ENCODE assay signal across 24 mouse cellular contexts in the genomic region with DNA sequence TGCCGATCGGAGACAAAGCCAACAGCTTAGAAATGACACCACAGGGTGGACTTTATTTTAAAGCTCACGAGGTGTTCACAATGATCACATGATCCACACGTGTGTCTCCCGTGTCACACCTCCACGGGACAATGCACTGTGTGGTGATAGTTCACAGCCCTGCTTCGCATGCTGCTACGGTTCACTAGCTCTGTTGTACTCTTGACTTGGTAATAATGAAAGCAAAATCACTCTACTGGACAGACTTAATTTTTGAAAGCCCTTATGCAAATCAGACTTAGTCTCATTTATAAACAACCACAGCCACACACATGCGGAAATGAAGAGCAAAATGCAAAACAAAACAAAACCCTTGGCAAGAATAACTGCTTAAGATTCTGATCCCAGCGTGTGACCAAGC. TPM values are rescaled to one million over a fixed set of nuclear protein-coding genes. Genes with fewer than 3 reads are reported as not detected.
A peak's percentile ranks its signal among the peaks of the same experiment; 100 is the strongest.
DNase-seq lines count a peak whose midpoint lies in the region; ATAC-seq and TF ChIP-seq lines count a peak whose summit lies in the region.
"Had no signal": no experiment of that assay in that cellular context is flagged by ENCODE, and none has a peak within 500 bp of the region (broad histone marks: within the 10 kb centered on the region; RNA-seq: fewer than 3 reads in every experiment).

No protein-coding gene starts in this region.

- no peak for TF ChIP-seq POLR2A in CH12.LX (IDR thresholded peaks at IDR 0.05; ENCODE audit: low read depth, low read length)

- WGBS in forebrain, embryonic 13.5 days = 72% methylated on average over 10 of the region's 10 CpGs
- WGBS in forebrain, embryonic 10.5 days = 96% methylated on average over 10 of the region's 10 CpGs

- TF ChIP-seq CTCF in CH12.LX (conservative IDR thresholded peaks at IDR 0.05 in 1 of 2, IDR thresholded peaks at IDR 0.05 in 1 of 2; ENCODE audit: low read depth in 2 of 2, low read length in 2 of 2) = no peak

- H3K27ac ChIP-seq in forebrain, embryonic 13.5 days = no peak overlapping the region
- no peak overlapping the region for H3K27ac ChIP-seq in forebrain, embryonic 10.5 days
- H3K27ac ChIP-seq in CH12.LX (ENCODE audit: insufficient read depth, low read depth) = peak overlapping the region; percentile 81
- H3K27ac ChIP-seq: embryonic facial prominence, embryonic 15.5 days; liver, embryonic 14.5 days; neural tube, embryonic 13.5 days had no signal

- TF ChIP-seq RAD21 in CH12.LX (IDR thresholded peaks at IDR 0.05; ENCODE audit: low read depth, low read length) = no peak

- H3K9me3 ChIP-seq in forebrain, embryonic 13.5 days (replicated peaks) = no peaks in the 10 kb centered on the region
- no peaks in the 10 kb centered on the region for H3K9me3 ChIP-seq in forebrain, embryonic 10.5 days
- H3K9me3 ChIP-seq in CH12.LX (replicated peaks; ENCODE audit: low read length) = no peaks in the 10 kb centered on the region
- H3K9me3 ChIP-seq: embryonic facial prominence, embryonic 15.5 days; neural tube, embryonic 13.5 days had no signal

- intact Hi-C loops in left cerebral cortex, postnatal 4 days (cut with DNase I) = no loop called here

- no peaks in the 10 kb centered on the region for H3K27me3 ChIP-seq in forebrain, embryonic 13.5 days
- H3K27me3 ChIP-seq in forebrain, embryonic 10.5 days (ENCODE audit: poor library complexity, severe bottlenecking) = no peaks in the 10 kb centered on the region
- no peaks in the 10 kb centered on the region for H3K27me3 ChIP-seq in CH12.LX (replicated peaks)
- H3K27me3 ChIP-seq: embryonic facial prominence, embryonic 15.5 days; neural tube, embryonic 13.5 days had no signal

- no peak for DNase-seq in forebrain, embryonic 10.5 days (ENCODE audit: extremely low spot score, low spot score)
- DNase-seq in CH12.LX (ENCODE audit: extremely low read depth) = peak; percentile 68
- DNase-seq in kidney, adult 9 months = peak; percentile 85
- peak; percentile 69 to 75 for DNase-seq in kidney, postnatal 36 days
- DNase-seq in left cerebral cortex, postnatal 4 days = no peak
- DNase-seq in right cerebral cortex, postnatal 14 days = no peak
- DNase-seq: cerebellum, adult 11 months; cerebellum, adult 9-11 months; gastrocnemius, postnatal 10 days; heart, adult 11 months; heart, postnatal 10 days; lung, embryonic 14.5 days; lung, postnatal 36 days; right cerebral cortex, postnatal 4 days; thymus, adult 18-20 months; thymus, postnatal 36 days had no signal

- H3K4me2 ChIP-seq in forebrain, embryonic 13.5 days = no peak overlapping the region
- peak overlapping the region; percentile 31; the same call in 1 of the 2 replicates for H3K4me2 ChIP-seq in CH12.LX (ENCODE audit: insufficient read depth, low read depth, poor library complexity, severe bottlenecking)
- H3K4me2 ChIP-seq: embryonic facial prominence, embryonic 15.5 days; heart, embryonic 11.5 days; lung, embryonic 14.5 days; neural tube, embryonic 13.5 days had no signal

- dilution Hi-C loops in CH12.LX (cut with MboI; ENCODE audit: extremely low pct_ligation_motif_present, extremely low pct_unique_long_range_greater_than_20kb, low sequenced_read_pairs) = no loop called here

- in situ Hi-C loops in CH12.LX (cut with MboI; ENCODE audit: low pct_ligation_motif_present, low pct_unique_long_range_greater_than_20kb, low sequenced_read_pairs) = no loop called here

- no peak overlapping the region for H3K9ac ChIP-seq in forebrain, embryonic 13.5 days
- no peak overlapping the region for H3K9ac ChIP-seq in CH12.LX (ENCODE audit: insufficient read depth, low read depth)
- H3K9ac ChIP-seq: embryonic facial prominence, embryonic 15.5 days; liver, embryonic 14.5 days; lung, embryonic 14.5 days; neural tube, embryonic 13.5 days had no signal

- no peaks in the 10 kb centered on the region for H3K79me2 ChIP-seq in CH12.LX (replicated peaks; ENCODE audit: control insufficient read depth, extremely low read depth, insufficient read depth, poor library complexity, severe bottlenecking)

- no peaks in the 10 kb centered on the region for H3K4me1 ChIP-seq in forebrain, embryonic 13.5 days
- peaks cover 9% of the 10 kb centered on the region; the same call in 1 of the 2 replicates for H3K4me1 ChIP-seq in forebrain, embryonic 10.5 days
- H3K4me1 ChIP-seq in CH12.LX (ENCODE audit: control insufficient read depth in 1 of 2, insufficient read depth in 2 of 2) = peaks cover 16 to 33% of the 10 kb centered on the region in 2 experiments

- peaks cover 85% of the 10 kb centered on the region for H3K36me3 ChIP-seq in forebrain, embryonic 13.5 days (ENCODE audit: poor library complexity, severe bottlenecking)
- peaks cover 92% of the 10 kb centered on the region for H3K36me3 ChIP-seq in forebrain, embryonic 10.5 days (replicated peaks)
- H3K36me3 ChIP-seq in CH12.LX (replicated peaks in 1 of 2; ENCODE audit: control insufficient read depth in 1 of 2, insufficient read depth in 1 of 2, low read length in 1 of 2) = peaks cover 42 to 85% of the 10 kb centered on the region in 2 experiments

- no peak overlapping the region for H3K4me3 ChIP-seq in forebrain, embryonic 13.5 days
- no peak overlapping the region for H3K4me3 ChIP-seq in forebrain, embryonic 10.5 days
- no peak overlapping the region for H3K4me3 ChIP-seq in CH12.LX (replicated peaks in 1 of 3; ENCODE audit: low read depth in 2 of 3, low read length in 2 of 3, poor library complexity in 1 of 3)
- H3K4me3 ChIP-seq: embryonic facial prominence, embryonic 15.5 days; myocyte; neural tube, embryonic 13.5 days had no signal

- peak; percentile 69 for TF ChIP-seq EP300 in CH12.LX (IDR thresholded peaks at IDR 0.05; ENCODE audit: low read length)

- ATAC-seq in forebrain, embryonic 13.5 days = peak; percentile 36; the same call in 1 of the 2 replicates
- ATAC-seq: CD4-positive, CD25-positive, alpha-beta regulatory T cell, adult 4 months; midbrain, embryonic 16.5 days had no signal

TF ChIP-seq in CH12.LX, 34 proteins besides CTCF, POLR2A, EP300 and RAD21 (continues in another document):
- TF ChIP-seq USF1 (IDR thresholded peaks at IDR 0.05; ENCODE audit: low read depth, low read length) (no peak; the same call in 1 of the 2 replicates), JUN (IDR thresholded peaks at IDR 0.05; ENCODE audit: insufficient read depth, low read depth, low read length) (no peak), HCFC1 (IDR thresholded peaks at IDR 0.05; ENCODE audit: low read depth, low read length) (no peak), TCF12 (IDR thresholded peaks at IDR 0.05; ENCODE audit: low read depth, low read length) (peak; percentile 17; the same call in 1 of the 2 replicates), KAT2A (IDR thresholded peaks at IDR 0.05; ENCODE audit: insufficient replicate concordance, low read length) (no peak), CHD2 (IDR thresholded peaks at IDR 0.05; ENCODE audit: low read length) (no peak), MXI1 (IDR thresholded peaks at IDR 0.05; ENCODE audit: low read depth, low read length) (peak; percentile 47; the same call in 1 of the 2 replicates), CHD1 (IDR thresholded peaks at IDR 0.05; ENCODE audit: low read depth, low read length) (no peak), NELFE (IDR thresholded peaks at IDR 0.05; ENCODE audit: low read depth, low read length) (no peak), SIN3A (IDR thresholded peaks at IDR 0.05; ENCODE audit: low read length) (peak; percentile 64), PAX5 (IDR thresholded peaks at IDR 0.05; ENCODE audit: low read length) (no peak), SMC3 (IDR thresholded peaks at IDR 0.05; ENCODE audit: low read depth, low read length) (no peak), ZC3H11A (IDR thresholded peaks at IDR 0.05; ENCODE audit: low read depth, low read length) (no peak), ZMIZ1 (IDR thresholded peaks at IDR 0.05; ENCODE audit: low read depth, low read length) (no peak), POLR2AphosphoS2 (IDR thresholded peaks at IDR 0.05; ENCODE audit: low read depth, low read length) (no peak), IRF4 (IDR thresholded peaks at IDR 0.05; ENCODE audit: low read depth, low read length) (peak; percentile 90), ZNF384 (IDR thresholded peaks at IDR 0.05; ENCODE audit: low read depth, low read length) (no peak), MAFK (IDR thresholded peaks at IDR 0.05; ENCODE audit: insufficient replicate concordance, low read length) (0 out of 2 replicates have a peak, but pooled peaks have one; percentile 48), NRF1 (IDR thresholded peaks at IDR 0.05; ENCODE audit: low read depth, low read length) (no peak), USF2 (conservative IDR thresholded peaks at IDR 0.05; ENCODE audit: low read depth, low read length) (no peak), ETS1 (conservative IDR thresholded peaks at IDR 0.05; ENCODE audit: low read depth, low read length) (peak; percentile 92), MAX (IDR thresholded peaks at IDR 0.05; ENCODE audit: low read length) (peak; percentile 66), JUND (conservative IDR thresholded peaks at IDR 0.05; ENCODE audit: low read depth, low read length) (peak; percentile 68), UBTF (IDR thresholded peaks at IDR 0.05; ENCODE audit: low read depth, low read length) (no peak), ELF1 (IDR thresholded peaks at IDR 0.05; ENCODE audit: low read depth, low read length) (peak; percentile 77), E2F4 (IDR thresholded peaks at IDR 0.05; ENCODE audit: insufficient replicate concordance, low read depth, low read length) (no peak), MAZ (IDR thresholded peaks at IDR 0.05; ENCODE audit: low read depth, low read length) (0 out of 2 replicates have a peak, but pooled peaks have one; percentile 25), GABPA (IDR thresholded peaks at IDR 0.05; ENCODE audit: insufficient replicate concordance, low read depth, low read length) (no peak), MEF2A (IDR thresholded peaks at IDR 0.05; ENCODE audit: borderline replicate concordance, low read depth, low read length) (no peak; the same call in 1 of the 2 replicates), TBP (conservative IDR thresholded peaks at IDR 0.05; ENCODE audit: low read depth, low read length) (no peak), BHLHE40 (IDR thresholded peaks at IDR 0.05; ENCODE audit: low read depth, low read length) (peak; percentile 100), RCOR1 (conservative IDR thresholded peaks at IDR 0.05; ENCODE audit: low read depth, low read length) (peak; percentile 72; the same call in 1 of the 2 replicates), MYC (IDR thresholded peaks at IDR 0.05; ENCODE audit: low read depth, low read length) (0 out of 2 replicates have a peak, but pooled peaks have one; percentile 23)

RNA-seq across cellular contexts. Expression of a gene that starts 19.4 kb away (rescaled TPM):
- 108 and 109 TPM in 2 replicates for polyA plus RNA-seq in forebrain, embryonic 13.5 days (2015; fragmentation: Nextera tagmentation; extraction: Ambion mirVana)
- 126 and 138 TPM in 2 replicates for polyA plus RNA-seq in forebrain, embryonic 10.5 days (2016; fragmentation: Nextera tagmentation; extraction: Ambion mirVana)
- 57.5 and 92.8 TPM in 2 replicates for total RNA-seq in CH12.LX (2012; rRNA removed)
- 80.9 and 81.2 TPM in 2 replicates for total RNA-seq in CH12.LX (2014; rRNA removed)
- 156 and 167 TPM in 2 replicates for polyA plus RNA-seq in CH12.LX (2012; ENCODE audit: insufficient read length, low read depth)
- total RNA-seq in left cerebral cortex, postnatal 4 days (2021) = 100 to 1,000 TPM; 178 to 180 TPM

Comparison
In these comparisons a context has a peak if more than half of its experiments do, and no peak if none do; other contexts are left out.
1. DNase-seq: peak in CH12.LX (single experiment), kidney, adult 9 months (single experiment) and kidney, postnatal 36 days (2 of 2); none in forebrain, embryonic 10.5 days (single experiment), left cerebral cortex, postnatal 4 days (single experiment) and right cerebral cortex, postnatal 14 days (single experiment).